Mouse (Mus musculus): Measurements from ENCODE around the gene Hoxa9. TPM values are rescaled to one million over a fixed set of nuclear protein-coding genes. Genes with fewer than 3 reads are reported as not detected.

Gene Hoxa9
- polyA plus RNA-seq, 1 experiment from 2014 or later: 0.17 TPM

GRCm38 (mm10) chr6:52211170-52211935, 19.5 kb downstream of the Hoxa9 start:
- no peaks in the 10 kb centered on the region for H3K36me3 ChIP-seq
- H3K4me3 ChIP-seq: peak overlapping the region; percentile 41
- H3K4me2 ChIP-seq: peak overlapping the region; percentile 53
- H3K27me3 ChIP-seq (replicated peaks): peaks cover 100% of the 10 kb centered on the region
- no peak; the same call in 1 of the 2 replicates for ATAC-seq (ENCODE audit: extremely low read depth, insufficient number of reproducible peaks, low FRiP score, low TSS enrichment)
- no peak overlapping the region for H3K27ac ChIP-seq (replicated peaks)
- peaks cover 23% of the 10 kb centered on the region for H3K4me1 ChIP-seq
- H3K9me3 ChIP-seq: no peaks in the 10 kb centered on the region
- 2% methylated on average over 37 of the region's 37 CpGs for WGBS
- peak overlapping the region; percentile 34; the same call in 1 of the 2 replicates for H3K9ac ChIP-seq

GRCm38 (mm10) chr6:52209685-52210046, 21.2 kb downstream of the Hoxa9 start:
- 14% methylated on average over 12 of the region's 12 CpGs for WGBS
- Histone ChIP-seq H3K4me2 (no peak overlapping the region), H3K9ac (no peak overlapping the region), H3K4me1 (peaks cover 27% of the 10 kb centered on the region), H3K36me3 (no peaks in the 10 kb centered on the region), H3K27me3 (replicated peaks) (peaks cover 100% of the 10 kb centered on the region), H3K4me3 (no peak overlapping the region), H3K27ac (replicated peaks) (no peak overlapping the region), H3K9me3 (no peaks in the 10 kb centered on the region)
- ATAC-seq (ENCODE audit: extremely low read depth, insufficient number of reproducible peaks, low FRiP score, low TSS enrichment): no peak

GRCm38 (mm10) chr6:52208868-52209684, 21.8 kb downstream of the Hoxa9 start:
- H3K27ac ChIP-seq (replicated peaks): no peak overlapping the region
- ATAC-seq (ENCODE audit: extremely low read depth, insufficient number of reproducible peaks, low FRiP score, low TSS enrichment): no peak
- H3K36me3 ChIP-seq: no peaks in the 10 kb centered on the region
- peak overlapping the region; percentile 34 for H3K4me3 ChIP-seq
- 9% methylated on average over 18 of the region's 18 CpGs for WGBS
- H3K4me1 ChIP-seq: peaks cover 32% of the 10 kb centered on the region
- H3K9me3 ChIP-seq: no peaks in the 10 kb centered on the region
- H3K27me3 ChIP-seq (replicated peaks): peaks cover 100% of the 10 kb centered on the region
- no peak overlapping the region for H3K9ac ChIP-seq
- peak overlapping the region; percentile 54 for H3K4me2 ChIP-seq

GRCm38 (mm10) chr6:52208072-52208867, 22.6 kb downstream of the Hoxa9 start, which contains the start of gene Hoxa6:
Gene Hoxa6, minus strand, starts transcription at chr6:52208722.
- Histone ChIP-seq H3K9me3 (no peaks in the 10 kb centered on the region), H3K9ac (no peak within 1 kb of the TSS), H3K4me2 (peak within 1 kb of the TSS; percentile 54), H3K27me3 (replicated peaks) (peaks cover 100% of the 10 kb centered on the region), H3K36me3 (no peaks in the 10 kb centered on the region), H3K4me1 (peaks cover 41% of the 10 kb centered on the region), H3K27ac (replicated peaks) (no peak within 1 kb of the TSS), H3K4me3 (peak within 1 kb of the TSS; percentile 34)
- WGBS: 1% methylated on average over 45 of the region's 47 CpGs
- no peak for ATAC-seq (ENCODE audit: extremely low read depth, insufficient number of reproducible peaks, low FRiP score, low TSS enrichment)

- H3K4me1 ChIP-seq: peaks cover 37% of the 10 kb centered on the region
- H3K4me3 ChIP-seq: no peak overlapping the region
- H3K27ac ChIP-seq (replicated peaks): no peak overlapping the region
- peaks cover 100% of the 10 kb centered on the region for H3K27me3 ChIP-seq (replicated peaks)
- no peak for ATAC-seq (ENCODE audit: extremely low read depth, insufficient number of reproducible peaks, low FRiP score, low TSS enrichment)
- H3K9ac ChIP-seq: no peak overlapping the region
- H3K36me3 ChIP-seq: no peaks in the 10 kb centered on the region
- no peak overlapping the region for H3K4me2 ChIP-seq
- no peaks in the 10 kb centered on the region for H3K9me3 ChIP-seq
These were observed 23.3 kb downstream of the Hoxa9 start for GRCm38 (mm10) chr6:52207684-52207976.

- peaks cover 35% of the 10 kb centered on the region for H3K4me1 ChIP-seq
- no peak overlapping the region for H3K9ac ChIP-seq
- no peak overlapping the region for H3K4me2 ChIP-seq
- H3K36me3 ChIP-seq: no peaks in the 10 kb centered on the region
- peaks cover 100% of the 10 kb centered on the region for H3K27me3 ChIP-seq (replicated peaks)
- ATAC-seq (ENCODE audit: extremely low read depth, insufficient number of reproducible peaks, low FRiP score, low TSS enrichment): no peak
- H3K27ac ChIP-seq (replicated peaks): no peak overlapping the region
- WGBS: 4% methylated on average over 4 of the region's 4 CpGs
- no peak overlapping the region for H3K4me3 ChIP-seq
- H3K9me3 ChIP-seq: no peaks in the 10 kb centered on the region
These were observed 23.8 kb downstream of the Hoxa9 start for GRCm38 (mm10) chr6:52206882-52207683.

GRCm38 (mm10) chr6:52205638-52206621, 25.0 kb downstream of the Hoxa9 start:
- H3K9ac ChIP-seq: no peak overlapping the region
- H3K4me1 ChIP-seq: peaks cover 27% of the 10 kb centered on the region
- 0 out of 2 replicates have a peak overlapping the region, but pooled peaks have one; percentile 56 for H3K4me3 ChIP-seq
- 3% methylated on average over 55 of the region's 55 CpGs for WGBS
- H3K4me2 ChIP-seq: peak overlapping the region; percentile 16
- no peak overlapping the region for H3K27ac ChIP-seq (replicated peaks)
- no peaks in the 10 kb centered on the region for H3K9me3 ChIP-seq
- no peak for ATAC-seq (ENCODE audit: extremely low read depth, insufficient number of reproducible peaks, low FRiP score, low TSS enrichment)
- no peaks in the 10 kb centered on the region for H3K36me3 ChIP-seq
- H3K27me3 ChIP-seq (replicated peaks): peaks cover 100% of the 10 kb centered on the region

GRCm38 (mm10) chr6:52205221-52205620, 25.7 kb downstream of the Hoxa9 start:
- H3K27ac ChIP-seq (replicated peaks): no peak overlapping the region
- H3K9ac ChIP-seq: no peak overlapping the region
- no peaks in the 10 kb centered on the region for H3K36me3 ChIP-seq
- H3K27me3 ChIP-seq (replicated peaks): peaks cover 100% of the 10 kb centered on the region
- no peaks in the 10 kb centered on the region for H3K9me3 ChIP-seq
- 5% methylated on average over 14 of the region's 14 CpGs for WGBS
- peak overlapping the region; percentile 16 for H3K4me2 ChIP-seq
- H3K4me3 ChIP-seq: peak overlapping the region; percentile 56; the same call in 1 of the 2 replicates
- no peak for ATAC-seq (ENCODE audit: extremely low read depth, insufficient number of reproducible peaks, low FRiP score, low TSS enrichment)
- H3K4me1 ChIP-seq: peaks cover 27% of the 10 kb centered on the region

GRCm38 (mm10) chr6:52204050-52204752, 26.7 kb downstream of the Hoxa9 start, which contains the start of gene Hoxa5:
Gene Hoxa5, minus strand, starts transcription at chr6:52204587.
- WGBS: under 1% methylated on average over 65 of the region's 65 CpGs
- H3K4me3 ChIP-seq: peak within 1 kb of the TSS; percentile 56
- peak within 1 kb of the TSS; percentile 80 for H3K9ac ChIP-seq
- no peak for ATAC-seq (ENCODE audit: extremely low read depth, insufficient number of reproducible peaks, low FRiP score, low TSS enrichment)
- peak within 1 kb of the TSS; percentile 13; the same call in 1 of the 2 replicates for H3K27ac ChIP-seq (replicated peaks)
- H3K4me1 ChIP-seq: peaks cover 27% of the 10 kb centered on the region
- H3K36me3 ChIP-seq: no peaks in the 10 kb centered on the region
- peaks cover 100% of the 10 kb centered on the region for H3K27me3 ChIP-seq (replicated peaks)
- H3K4me2 ChIP-seq: peak within 1 kb of the TSS; percentile 67
- H3K9me3 ChIP-seq: no peaks in the 10 kb centered on the region

Measured in heart, embryonic 13.5 days (tissue).